Mouse (Mus musculus): ENCODE measurements around the gene Ermp1. TPM values are rescaled to one million over a fixed set of nuclear protein-coding genes. Genes with fewer than 3 reads are reported as not detected.

Ermp1 gene
- polyA plus RNA-seq, 1 experiment from 2014 or later: 25.6 TPM

- Histone ChIP-seq H3K4me1 (replicated peaks; ENCODE audit: insufficient read depth, low read length) (no peaks in the 10 kb centered on the region), H3K4me2 (ENCODE audit: low read length) (no peak overlapping the region), H3K9me3 (replicated peaks; ENCODE audit: low read length) (no peaks in the 10 kb centered on the region), H3K9ac (ENCODE audit: low read depth, low read length) (no peak overlapping the region), H3K27me3 (ENCODE audit: insufficient read depth, low read length) (no peaks in the 10 kb centered on the region), H3K27ac (no peak overlapping the region), H3K36me3 (ENCODE audit: insufficient read depth, low read length) (no peaks in the 10 kb centered on the region), H3K4me3 (replicated peaks; ENCODE audit: low read depth, low read length) (no peak overlapping the region)
- 58% methylated on average over 3 of the region's 3 CpGs for WGBS
- DNase-seq (ENCODE audit: low spot score) (no peak), ATAC-seq (replicated peaks; ENCODE audit: low FRiP score, low read depth) (no peak)
- no peak for TF ChIP-seq CTCF (IDR thresholded peaks at IDR 0.05; ENCODE audit: low read depth)
Observed at GRCm38 (mm10) chr19:29657033-29657432, 8.8 kb upstream of the Ermp1 start.

GRCm38 (mm10) chr19:29656620-29657019 lies 8.4 kb upstream of the Ermp1 start:
- 77% methylated on average over 5 of the region's 5 CpGs for WGBS
- Histone ChIP-seq H3K4me3 (replicated peaks; ENCODE audit: low read depth, low read length) (no peak overlapping the region), H3K36me3 (ENCODE audit: insufficient read depth, low read length) (no peaks in the 10 kb centered on the region), H3K9ac (ENCODE audit: low read depth, low read length) (no peak overlapping the region), H3K9me3 (replicated peaks; ENCODE audit: low read length) (no peaks in the 10 kb centered on the region), H3K27ac (no peak overlapping the region), H3K27me3 (ENCODE audit: insufficient read depth, low read length) (no peaks in the 10 kb centered on the region), H3K4me2 (ENCODE audit: low read length) (no peak overlapping the region), H3K4me1 (replicated peaks; ENCODE audit: insufficient read depth, low read length) (no peaks in the 10 kb centered on the region)
- no peak for DNase-seq (ENCODE audit: low spot score)
- no peak for TF ChIP-seq CTCF (IDR thresholded peaks at IDR 0.05; ENCODE audit: low read depth)
- ATAC-seq (replicated peaks; ENCODE audit: low FRiP score, low read depth): no peak

GRCm38 (mm10) chr19:29656029-29656428 lies 7.8 kb upstream of the Ermp1 start:
- no peak for TF ChIP-seq CTCF (IDR thresholded peaks at IDR 0.05; ENCODE audit: low read depth)
- H3K27ac ChIP-seq: no peak overlapping the region
- no peak overlapping the region for H3K4me3 ChIP-seq (replicated peaks; ENCODE audit: low read depth, low read length)
- H3K36me3 ChIP-seq (ENCODE audit: insufficient read depth, low read length): no peaks in the 10 kb centered on the region
- ATAC-seq (replicated peaks; ENCODE audit: low FRiP score, low read depth) (no peak), DNase-seq (ENCODE audit: low spot score) (no peak)
- no peaks in the 10 kb centered on the region for H3K9me3 ChIP-seq (replicated peaks; ENCODE audit: low read length)
- H3K9ac ChIP-seq (ENCODE audit: low read depth, low read length): no peak overlapping the region
- no peaks in the 10 kb centered on the region for H3K27me3 ChIP-seq (ENCODE audit: insufficient read depth, low read length)
- WGBS: 74% methylated on average over 4 of the region's 4 CpGs
- no peak overlapping the region for H3K4me2 ChIP-seq (ENCODE audit: low read length)
- no peaks in the 10 kb centered on the region for H3K4me1 ChIP-seq (replicated peaks; ENCODE audit: insufficient read depth, low read length)

GRCm38 (mm10) chr19:29655148-29655547 lies 6.9 kb upstream of the Ermp1 start:
- no peak for TF ChIP-seq CTCF (IDR thresholded peaks at IDR 0.05; ENCODE audit: low read depth)
- Histone ChIP-seq H3K36me3 (ENCODE audit: insufficient read depth, low read length) (no peaks in the 10 kb centered on the region), H3K27me3 (ENCODE audit: insufficient read depth, low read length) (no peaks in the 10 kb centered on the region), H3K4me1 (replicated peaks; ENCODE audit: insufficient read depth, low read length) (no peaks in the 10 kb centered on the region), H3K4me3 (replicated peaks; ENCODE audit: low read depth, low read length) (no peak overlapping the region), H3K9me3 (replicated peaks; ENCODE audit: low read length) (no peaks in the 10 kb centered on the region), H3K27ac (no peak overlapping the region), H3K4me2 (ENCODE audit: low read length) (no peak overlapping the region), H3K9ac (ENCODE audit: low read depth, low read length) (no peak overlapping the region)
- WGBS: 42% methylated on average over 6 of the region's 6 CpGs
- ATAC-seq (replicated peaks; ENCODE audit: low FRiP score, low read depth): no peak
- no peak for DNase-seq (ENCODE audit: low spot score)

GRCm38 (mm10) chr19:29653768-29654265 lies 5.6 kb upstream of the Ermp1 start:
- no peak overlapping the region for H3K27ac ChIP-seq
- TF ChIP-seq CTCF (IDR thresholded peaks at IDR 0.05; ENCODE audit: low read depth): no peak
- no peak for ATAC-seq (replicated peaks; ENCODE audit: low FRiP score, low read depth)

GRCm38 (mm10) chr19:29649683-29650082 lies 1.5 kb upstream of the Ermp1 start:
- no peaks in the 10 kb centered on the region for H3K9me3 ChIP-seq (replicated peaks; ENCODE audit: low read length)
- H3K4me2 ChIP-seq (ENCODE audit: low read length): no peak overlapping the region
- no peak overlapping the region for H3K4me3 ChIP-seq (replicated peaks; ENCODE audit: low read depth, low read length)
- ATAC-seq (replicated peaks; ENCODE audit: low FRiP score, low read depth) (no peak), DNase-seq (ENCODE audit: low spot score) (no peak)
- WGBS: 89% methylated on average over 1 of the region's 1 CpGs
- H3K27me3 ChIP-seq (ENCODE audit: insufficient read depth, low read length): no peaks in the 10 kb centered on the region
- TF ChIP-seq CTCF (IDR thresholded peaks at IDR 0.05; ENCODE audit: low read depth): no peak
- H3K36me3 ChIP-seq (ENCODE audit: insufficient read depth, low read length): no peaks in the 10 kb centered on the region; the same call in 1 of the 2 replicates
- no peaks in the 10 kb centered on the region for H3K4me1 ChIP-seq (replicated peaks; ENCODE audit: insufficient read depth, low read length)
- H3K9ac ChIP-seq (ENCODE audit: low read depth, low read length): no peak overlapping the region
- no peak overlapping the region for H3K27ac ChIP-seq

More at GRCm38 (mm10) chr19:29653768-29654265, 5.6 kb upstream of the Ermp1 start:
- H3K9me3 ChIP-seq (replicated peaks; ENCODE audit: low read length): no peaks in the 10 kb centered on the region
- no peak overlapping the region for H3K9ac ChIP-seq (ENCODE audit: low read depth, low read length)
- H3K4me2 ChIP-seq (ENCODE audit: low read length): no peak overlapping the region
- no peaks in the 10 kb centered on the region for H3K4me1 ChIP-seq (replicated peaks; ENCODE audit: insufficient read depth, low read length)
- H3K27me3 ChIP-seq (ENCODE audit: insufficient read depth, low read length): no peaks in the 10 kb centered on the region
- no peaks in the 10 kb centered on the region for H3K36me3 ChIP-seq (ENCODE audit: insufficient read depth, low read length)
- no peak for DNase-seq (ENCODE audit: low spot score)
- WGBS: 90% methylated on average over 9 of the region's 9 CpGs
- H3K4me3 ChIP-seq (replicated peaks; ENCODE audit: low read depth, low read length): no peak overlapping the region

GRCm38 (mm10) chr19:29648550-29648914 lies 317 bp upstream of the Ermp1 start:
- 30% methylated on average over 4 of the region's 4 CpGs for WGBS
- Histone ChIP-seq H3K9ac (ENCODE audit: low read depth, low read length) (no peak overlapping the region), H3K36me3 (ENCODE audit: insufficient read depth, low read length) (no peaks in the 10 kb centered on the region; the same call in 1 of the 2 replicates), H3K4me1 (replicated peaks; ENCODE audit: insufficient read depth, low read length) (no peaks in the 10 kb centered on the region), H3K27ac (peak overlapping the region; percentile 88; the same call in 1 of the 2 replicates), H3K4me3 (replicated peaks; ENCODE audit: low read depth, low read length) (peak overlapping the region; percentile 72; the same call in 1 of the 2 replicates), H3K9me3 (replicated peaks; ENCODE audit: low read length) (no peaks in the 10 kb centered on the region), H3K4me2 (ENCODE audit: low read length) (peak overlapping the region; percentile 71; the same call in 1 of the 2 replicates), H3K27me3 (ENCODE audit: insufficient read depth, low read length) (no peaks in the 10 kb centered on the region)
- no peak for DNase-seq (ENCODE audit: low spot score)
- no peak for ATAC-seq (replicated peaks; ENCODE audit: low FRiP score, low read depth)
- no peak for TF ChIP-seq CTCF (IDR thresholded peaks at IDR 0.05; ENCODE audit: low read depth)

All from kidney, postnatal 0 days (tissue).